Mouse (Mus musculus) liver, embryonic 14.5 days (tissue): ENCODE data around the gene Dstyk. TPM values are rescaled to one million over a fixed set of nuclear protein-coding genes. Genes with fewer than 3 reads are reported as not detected.

ENCODE experiments used
- ATAC-seq: fragments of 200-750 bp; cut with Nextera tagmentation; 2 replicates; pipeline ENCODE4 v1.8.0; 2017; ENCODE audit warnings: moderate number of reproducible peaks, mild to moderate bottlenecking, moderate library complexity; ENCODE audit not compliant: insufficient read depth
- DNase-seq, 3 experiments: peaks; one replicate each; pipeline ENCODE4 v3.0.0-alpha.2; 2012 to 2013; ENCODE audit warnings: low read depth in 3 of 3, low spot score in 3 of 3
- H3K27ac ChIP-seq: fragments of 300-500 bp; sonication (generic); 2 replicates; pipeline ENCODE4 v1.5.1; 2014; ENCODE audit warnings: moderate library complexity, mild to moderate bottlenecking, control low read depth, inconsistent platforms
- H3K27me3 ChIP-seq: fragments of 300-500 bp; sonication (generic); 2 replicates; pipeline ENCODE4 v1.6.1; 2014; ENCODE audit warnings: mild to moderate bottlenecking, low read length, moderate library complexity; ENCODE audit not compliant: control insufficient read depth, insufficient read depth
- H3K36me3 ChIP-seq: fragments of 300-500 bp; sonication (generic); replicated peaks from 2 replicates; pipeline ENCODE4 v1.6.1; 2014; ENCODE audit warnings: low read depth; ENCODE audit not compliant: control insufficient read depth, insufficient read depth
- H3K4me1 ChIP-seq, 2 experiments: fragments of 200-500 bp in 1 of 2; fragments of 300-500 bp in 1 of 2; sonication (generic) in 1 of 2; replicated peaks; 2 replicates each; pipeline ENCODE4 v1.6.1; 2012 to 2014; ENCODE audit warnings: antibody characterized with exemption in 1 of 2, inconsistent platforms in 1 of 2, low read length in 1 of 2; ENCODE audit not compliant: control insufficient read depth in 2 of 2, insufficient read depth in 2 of 2
- H3K4me2 ChIP-seq: fragments of 300-500 bp; sonication (generic); 2 replicates; pipeline ENCODE4 v1.6.1; 2014; ENCODE audit warnings: low read depth, mild to moderate bottlenecking, control low read depth, moderate library complexity
- H3K4me3 ChIP-seq, 2 experiments: fragments of 200-500 bp in 1 of 2; fragments of 300-500 bp in 1 of 2; sonication (generic) in 1 of 2; 2 replicates each; pipeline ENCODE4 v1.5.1; 2012 to 2014; ENCODE audit warnings: low read depth in 2 of 2, low read length in 2 of 2, mild to moderate bottlenecking in 2 of 2, control low read depth in 1 of 2, inconsistent platforms in 1 of 2, moderate library complexity in 1 of 2; ENCODE audit not compliant: insufficient read depth in 1 of 2
- H3K9ac ChIP-seq: fragments of 300-500 bp; sonication (generic); replicated peaks from 2 replicates; pipeline ENCODE4 v1.6.1; 2014; ENCODE audit warnings: mild to moderate bottlenecking, control low read depth, moderate library complexity
- H3K9me3 ChIP-seq: fragments of 300-500 bp; sonication (generic); 2 replicates; pipeline ENCODE4 v1.6.1; 2016; ENCODE audit warnings: low read length, mixed read lengths; ENCODE audit not compliant: control insufficient read depth
- CTCF ChIP-seq: IDR thresholded peaks from 2 replicates; pipeline ENCODE4 v1.5.1; 2016; ENCODE audit warnings: antibody characterized with exemption, low read depth, control low read depth
- EP300 ChIP-seq: IDR thresholded peaks from 2 replicates; pipeline ENCODE4 v1.6.1; 2016; ENCODE audit warnings: antibody characterized with exemption, low read depth
- WGBS: fragments of 180-500 bp; shearing (Covaris S2); extraction: QIAGEN DNeasy Blood & Tissue Kit; methylation state at CpG from one replicate; pipeline ENCODE4 v1.1.7; 2014; ENCODE audit not compliant: insufficient replicate concordance; 5-methylcytosine and 5-hydroxymethylcytosine counted together
- polyA plus RNA-seq, 2 experiments: library from polyadenylated mRNA; depleted of rRNA in 1 of 2; stranded (reverse) in 1 of 2; unstranded in 1 of 2; fragments of >200 nt; fragmentation: Nextera tagmentation in 1 of 2; extraction: Ambion mirVana in 1 of 2; gene quantifications; 2 replicates each; pipeline versions ENCODE4 v1.2.1 to v1.2.3; 2012 to 2014

The Dstyk gene
- polyA plus RNA-seq, 2 experiments, result 3.6 to 4.0 TPM

DNA sequence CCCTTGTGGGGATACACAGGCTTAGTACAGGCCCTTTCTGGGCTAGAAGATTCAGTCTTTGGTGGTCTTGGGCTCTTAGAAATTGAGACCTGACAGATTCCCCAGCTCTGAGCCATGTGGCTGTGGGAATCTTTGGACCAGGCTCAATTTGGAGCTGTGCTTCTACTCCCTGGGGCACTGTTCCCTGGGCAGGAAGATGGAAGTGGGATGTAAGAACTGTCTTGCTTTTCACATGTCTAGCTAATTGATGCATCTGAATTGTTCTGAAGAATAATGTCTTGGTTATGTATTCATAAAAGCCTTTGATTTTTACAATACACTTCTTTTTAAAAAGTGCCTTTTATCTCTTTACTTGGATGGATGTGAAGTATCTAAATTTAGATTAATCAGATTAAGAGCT is 8.2 kb downstream of the Dstyk start:
- no peak overlapping the region for H3K9ac ChIP-seq
- no peaks in the 10 kb centered on the region for H3K27me3 ChIP-seq
- no peak overlapping the region for H3K27ac ChIP-seq
- ATAC-seq (no peak), DNase-seq (no peak)
- no peaks in the 10 kb centered on the region for H3K4me1 ChIP-seq
- no peak overlapping the region for H3K4me3 ChIP-seq
- TF ChIP-seq EP300 (no peak), CTCF (no peak)
- H3K9me3 ChIP-seq, result no peaks in the 10 kb centered on the region
- no peaks in the 10 kb centered on the region; the same call in 1 of the 2 replicates for H3K36me3 ChIP-seq
- no peak overlapping the region for H3K4me2 ChIP-seq

DNA sequence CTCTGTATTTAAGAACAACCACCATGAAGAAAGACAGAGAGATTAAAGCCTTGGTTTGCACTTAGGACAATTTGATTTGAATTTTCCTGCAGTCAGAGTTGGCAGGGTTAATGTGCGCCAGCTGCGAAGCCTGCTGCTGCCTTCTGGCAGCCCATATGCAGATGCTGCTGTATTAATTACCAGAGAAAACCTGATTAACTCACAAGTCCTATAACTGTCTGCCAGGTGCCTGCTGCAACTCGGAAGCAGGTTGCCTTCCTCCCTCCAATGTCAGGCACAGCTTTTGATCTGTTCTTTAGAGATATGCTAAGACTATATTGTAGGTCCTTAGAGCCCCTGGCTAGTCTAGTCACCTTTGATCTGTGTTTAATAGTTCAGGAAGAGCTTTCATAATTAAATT is 13.5 kb downstream of the Dstyk start:
- WGBS, result 78% methylated on average over 3 of the region's 3 CpGs
- H3K27ac ChIP-seq, result no peak overlapping the region
- ATAC-seq, result no peak
- no peaks in the 10 kb centered on the region for H3K9me3 ChIP-seq
- no peak for DNase-seq
- no peak overlapping the region for H3K9ac ChIP-seq
- no peak overlapping the region for H3K4me2 ChIP-seq
- TF ChIP-seq CTCF, result no peak
- TF ChIP-seq EP300, result no peak
- H3K27me3 ChIP-seq, result no peaks in the 10 kb centered on the region
- H3K4me1 ChIP-seq, result no peaks in the 10 kb centered on the region
- peaks cover 4% of the 10 kb centered on the region; the same call in 1 of the 2 replicates for H3K36me3 ChIP-seq
- no peak overlapping the region for H3K4me3 ChIP-seq

DNA sequence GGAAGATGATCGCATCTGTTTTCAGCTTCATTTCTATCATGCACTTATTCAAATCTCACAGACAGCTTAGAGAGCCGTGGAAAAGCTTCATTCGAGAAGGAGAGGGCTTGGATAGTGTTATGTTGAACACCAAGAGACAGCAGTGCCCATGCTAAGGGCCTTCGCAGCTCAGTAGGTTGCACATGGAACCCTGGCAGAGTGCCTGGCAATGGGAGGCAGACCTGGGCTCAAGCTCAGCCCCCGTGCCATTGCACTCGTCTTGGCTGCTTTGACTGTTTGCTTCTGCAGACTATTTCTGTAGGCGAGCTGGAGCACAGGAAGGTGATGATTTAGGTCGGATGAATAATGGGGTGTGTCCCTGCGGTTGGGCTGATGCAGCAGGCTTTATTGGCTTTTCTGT is 14.4 kb downstream of the Dstyk start:
- ATAC-seq, result no peak
- no peak overlapping the region for H3K4me3 ChIP-seq
- no peak overlapping the region for H3K27ac ChIP-seq
- no peaks in the 10 kb centered on the region for H3K4me1 ChIP-seq
- WGBS, result 70% methylated on average over 9 of the region's 9 CpGs
- peaks cover 4% of the 10 kb centered on the region; the same call in 1 of the 2 replicates for H3K36me3 ChIP-seq
- H3K9ac ChIP-seq, result no peak overlapping the region
- no peaks in the 10 kb centered on the region for H3K9me3 ChIP-seq
- no peak for TF ChIP-seq CTCF
- no peak for TF ChIP-seq EP300
- no peaks in the 10 kb centered on the region for H3K27me3 ChIP-seq
- no peak overlapping the region for H3K4me2 ChIP-seq
- no peak for DNase-seq

DNA sequence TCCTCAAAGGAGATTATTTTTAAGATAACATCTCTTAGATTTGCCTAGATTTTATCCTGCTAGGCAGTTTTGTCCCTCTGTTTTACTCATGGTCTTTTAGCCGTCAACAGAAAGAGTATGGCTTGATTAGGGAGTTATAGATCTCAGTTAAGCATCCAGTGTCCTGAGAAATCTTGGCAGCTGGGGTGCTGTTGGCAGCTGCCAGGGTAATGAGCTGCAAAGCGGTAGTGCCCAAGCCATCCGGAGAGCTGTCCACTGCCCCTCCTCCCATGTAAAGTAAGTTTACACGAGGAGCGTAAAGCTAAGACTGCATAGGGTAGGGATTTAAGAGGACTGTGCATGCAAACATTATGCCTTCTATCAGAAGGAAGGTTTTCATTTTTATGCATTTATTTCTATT is 16.0 kb downstream of the Dstyk start:
- TF ChIP-seq EP300, result no peak
- no peak for TF ChIP-seq CTCF
- no peak for ATAC-seq
- peaks cover 4% of the 10 kb centered on the region; the same call in 1 of the 2 replicates for H3K36me3 ChIP-seq
- 81% methylated on average over 5 of the region's 5 CpGs for WGBS
- H3K9ac ChIP-seq, result no peak overlapping the region
- no peak for DNase-seq
- H3K9me3 ChIP-seq, result no peaks in the 10 kb centered on the region
- no peak overlapping the region for H3K4me3 ChIP-seq
- no peak overlapping the region for H3K27ac ChIP-seq
- no peaks in the 10 kb centered on the region for H3K27me3 ChIP-seq
- H3K4me2 ChIP-seq, result no peak overlapping the region
- H3K4me1 ChIP-seq, result no peaks in the 10 kb centered on the region

DNA sequence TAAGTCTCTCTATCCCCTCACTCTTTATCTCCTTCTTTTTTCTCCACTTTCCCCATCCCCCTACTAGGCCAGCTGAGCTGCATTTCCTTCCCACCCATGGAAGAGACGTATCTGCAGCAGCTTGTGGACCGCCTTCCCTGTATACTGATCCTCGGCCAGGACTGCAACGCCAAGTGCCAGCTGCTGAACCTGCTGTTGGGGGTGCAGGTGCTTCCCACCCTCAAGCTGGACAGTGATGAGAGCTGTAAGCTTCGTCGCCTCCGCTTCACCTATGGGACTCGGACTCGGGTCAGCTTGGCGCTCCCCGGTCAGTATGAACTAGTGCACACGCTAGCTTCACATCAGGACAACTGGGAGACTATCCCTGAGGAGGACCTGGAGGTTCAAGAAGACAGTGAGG is 16.7 kb downstream of the Dstyk start:
- Histone ChIP-seq H3K27me3 (no peaks in the 10 kb centered on the region), H3K9me3 (no peaks in the 10 kb centered on the region)

More for the DNA sequence above, 16.7 kb downstream of the Dstyk start:
- 85% methylated on average over 12 of the region's 12 CpGs for WGBS
- Histone ChIP-seq H3K36me3 (peaks cover 4% of the 10 kb centered on the region; the same call in 1 of the 2 replicates), H3K27ac (no peak overlapping the region), H3K4me3 (no peak overlapping the region), H3K4me2 (no peak overlapping the region), H3K9ac (no peak overlapping the region), H3K4me1 (no peaks in the 10 kb centered on the region)
- DNase-seq, result no peak
- no peak for ATAC-seq
- TF ChIP-seq EP300 (no peak), CTCF (no peak)
